Mouse (Mus musculus): ENCODE measurements around the gene Ms4a4b. TPM values are rescaled to one million over a fixed set of nuclear protein-coding genes. Genes with fewer than 3 reads are reported as not detected.
"Not testable (repeated sequence)": the region's sequence is repeated elsewhere in the genome, so short reads cannot be mapped to it uniquely, and the experiment has no call there.

Ms4a4b gene
- total RNA-seq, 2 experiments from 2014 or later, result not detected

DNA sequence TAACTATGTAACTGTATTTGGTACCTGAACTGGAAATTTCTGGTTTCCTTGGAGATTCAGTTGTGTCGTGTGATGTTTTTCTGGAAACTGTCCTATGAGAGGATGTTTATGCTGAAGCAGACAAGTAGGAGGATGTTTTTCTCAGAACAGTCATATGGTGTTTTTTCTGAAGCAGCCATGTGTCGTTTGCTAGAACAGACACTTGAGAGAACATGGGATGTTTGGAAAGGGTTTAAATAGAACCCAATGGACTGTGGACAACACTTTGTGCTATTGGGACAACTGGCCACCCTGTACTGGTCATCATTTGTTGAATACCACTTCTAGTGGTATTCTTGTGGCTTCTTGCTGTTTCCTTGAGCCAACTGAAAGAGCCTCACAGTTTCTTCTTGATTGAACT, 42.4 kb downstream of the Ms4a4b start, which contains the start of gene Gm8369:
Gm8369 (plus strand) TSS at position 193 of the 400 bp plus-strand sequence.
- no peak for DNase-seq (ENCODE audit: low spot score in 2 of 2)

DNA sequence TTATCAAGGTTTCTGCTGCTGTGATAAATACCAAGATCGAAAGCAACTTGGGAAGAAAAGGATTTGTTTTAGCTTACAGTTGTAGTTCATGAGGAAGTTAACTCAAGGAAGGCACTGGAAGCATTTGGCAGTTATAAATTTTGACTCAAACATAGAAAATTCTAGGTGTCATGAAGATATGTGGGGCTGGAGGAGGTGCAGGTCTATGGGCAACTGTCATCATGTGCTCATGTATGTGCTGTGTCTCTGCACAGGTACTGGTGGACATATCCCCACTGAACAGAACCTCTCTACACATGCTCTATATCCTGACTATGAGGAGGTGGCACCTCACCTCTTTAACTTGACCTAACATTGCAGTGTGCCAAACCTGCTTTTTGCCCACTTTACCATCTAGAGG, 43.2 kb downstream of the Ms4a4b start:
- no peak for DNase-seq (ENCODE audit: low spot score in 2 of 2)

DNA sequence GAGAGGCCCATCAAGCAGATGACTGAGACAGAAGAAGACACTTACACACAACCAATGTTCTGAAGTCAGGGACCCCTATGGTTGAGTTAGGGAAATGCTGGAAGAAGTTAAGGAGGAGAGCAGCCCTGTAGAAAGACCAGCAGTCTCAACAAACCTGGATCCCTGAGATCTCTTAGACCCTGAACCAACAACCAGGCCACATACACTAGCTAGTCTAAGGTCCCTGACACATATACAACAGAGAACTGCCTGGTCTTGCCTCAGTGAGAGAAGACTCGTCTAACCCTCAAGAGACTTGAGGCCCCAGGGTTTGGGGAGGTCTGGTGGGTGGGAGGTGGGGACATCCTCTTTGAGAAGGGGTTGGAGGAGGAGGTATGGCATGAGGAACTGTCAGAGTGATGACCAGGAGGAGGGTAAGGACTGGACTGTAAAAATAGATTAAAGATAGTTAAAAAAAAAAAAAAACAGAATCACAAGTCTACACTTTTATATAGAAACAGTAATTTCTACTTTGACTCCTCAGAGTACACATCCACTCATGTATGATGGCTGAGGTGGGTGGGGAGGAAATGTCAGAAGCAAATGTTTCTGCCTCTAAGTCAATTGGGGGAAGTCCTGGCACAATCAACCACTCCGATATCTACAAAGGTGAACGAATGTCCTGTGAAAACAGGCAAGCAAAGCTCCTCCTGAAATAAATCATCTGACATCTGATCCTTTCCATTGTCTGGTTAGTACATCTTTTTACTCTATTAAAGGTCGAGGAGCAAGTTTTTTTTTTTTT, 48.2 kb downstream of the Ms4a4b start:
- DNase-seq (ENCODE audit: low spot score in 2 of 2), result no peak

DNA sequence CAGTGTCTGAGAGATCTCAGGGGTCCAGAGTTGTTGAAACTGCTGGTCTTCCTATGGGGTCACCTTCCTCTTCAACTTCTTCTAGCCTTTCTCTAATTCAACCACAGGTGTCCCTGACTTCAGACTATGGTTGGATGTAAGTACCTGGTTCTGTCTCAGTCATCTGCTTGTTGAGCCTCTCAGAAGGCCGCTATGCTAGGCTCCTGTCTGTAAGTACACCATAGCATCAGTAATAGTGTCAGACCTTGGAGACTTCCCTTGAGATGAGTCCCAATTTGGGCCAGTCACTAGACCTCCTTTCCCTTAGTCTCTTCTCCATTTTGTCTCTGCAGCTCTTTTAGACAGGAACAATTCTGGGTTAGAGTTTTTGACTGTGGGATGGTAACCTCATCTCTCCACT, 49.3 kb downstream of the Ms4a4b start:
- no peak for DNase-seq (ENCODE audit: low spot score in 2 of 2)

DNA sequence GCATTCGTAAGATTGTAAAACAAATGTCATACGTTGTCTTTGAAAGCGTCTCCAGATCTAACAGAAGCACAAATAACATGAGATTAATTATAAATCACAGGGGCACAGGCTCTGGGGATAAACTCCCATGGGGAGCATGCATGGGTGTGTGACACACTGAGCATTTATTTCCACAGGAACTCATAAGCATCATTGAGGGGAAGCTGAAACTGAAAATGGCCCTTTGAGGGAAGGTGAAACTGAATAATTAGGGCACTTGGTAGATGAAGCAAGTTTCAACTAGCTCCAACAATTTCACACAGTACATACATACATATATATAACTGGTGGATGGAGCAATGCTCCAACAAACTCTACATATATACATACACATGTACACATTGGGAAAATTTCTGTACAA, 51.2 kb downstream of the Ms4a4b start:
- DNase-seq (ENCODE audit: low spot score in 2 of 2), result no peak

DNA sequence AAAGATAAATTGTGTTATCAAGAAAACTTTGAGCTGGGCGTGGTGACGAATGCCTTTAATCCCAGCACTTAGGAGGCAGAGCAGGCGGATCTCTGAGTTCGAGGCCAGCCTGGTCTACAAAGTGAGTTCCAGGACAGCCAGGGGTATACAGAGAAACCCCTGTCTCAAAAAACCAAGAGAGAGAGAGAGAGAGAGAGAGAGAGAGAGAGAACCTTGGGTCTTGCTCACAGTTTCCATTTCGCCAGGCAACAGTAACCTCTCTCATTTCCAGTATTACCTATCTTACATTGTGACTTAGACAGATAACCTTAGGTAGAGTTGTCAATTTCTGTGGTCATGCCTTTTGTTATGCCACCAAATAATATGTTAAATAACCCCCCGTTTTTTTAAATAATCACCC, 53.0 kb downstream of the Ms4a4b start:
- no peak for DNase-seq (ENCODE audit: low spot score in 2 of 2)

DNA sequence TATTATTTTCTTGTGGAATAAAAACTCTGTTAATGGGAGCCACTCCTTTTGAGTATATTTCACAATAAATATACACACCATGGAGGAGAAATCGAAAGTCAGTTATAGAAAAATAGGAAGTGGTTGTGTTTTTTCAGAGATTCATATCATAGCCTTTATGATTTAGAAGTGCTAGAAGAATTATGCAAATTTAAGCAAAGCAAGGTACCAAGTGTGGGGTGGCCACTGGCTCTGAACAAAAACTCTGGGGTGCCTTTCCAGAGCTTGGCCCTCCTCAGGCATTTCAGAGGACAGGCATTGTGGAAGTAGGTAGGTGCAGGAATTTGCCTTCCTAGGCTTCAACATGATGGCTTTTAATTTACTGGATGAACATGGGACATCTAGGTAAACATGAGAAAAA, 53.9 kb downstream of the Ms4a4b start:
- not testable (repeated sequence) for DNase-seq (ENCODE audit: low spot score in 2 of 2)

DNA sequence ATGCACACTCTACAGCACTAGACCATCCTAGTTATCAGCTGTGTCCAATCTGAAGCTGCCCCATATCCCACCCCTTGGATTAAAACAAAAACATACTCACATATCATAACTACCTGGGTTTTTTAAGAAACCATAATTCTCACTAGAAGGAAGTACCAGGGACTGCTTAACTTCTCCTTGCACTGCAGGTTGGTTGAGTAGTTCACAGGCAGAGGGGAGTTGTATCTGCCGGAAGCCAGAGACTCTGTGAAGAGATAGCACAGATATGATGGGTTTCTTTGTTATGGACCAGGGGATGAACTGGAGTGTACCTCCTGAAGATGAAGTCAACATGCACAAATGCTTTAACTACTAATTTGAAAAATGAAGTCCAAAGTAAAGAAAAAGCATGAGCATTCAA, 57.4 kb downstream of the Ms4a4b start:
- no peak for DNase-seq (ENCODE audit: low spot score in 2 of 2)

DNA sequence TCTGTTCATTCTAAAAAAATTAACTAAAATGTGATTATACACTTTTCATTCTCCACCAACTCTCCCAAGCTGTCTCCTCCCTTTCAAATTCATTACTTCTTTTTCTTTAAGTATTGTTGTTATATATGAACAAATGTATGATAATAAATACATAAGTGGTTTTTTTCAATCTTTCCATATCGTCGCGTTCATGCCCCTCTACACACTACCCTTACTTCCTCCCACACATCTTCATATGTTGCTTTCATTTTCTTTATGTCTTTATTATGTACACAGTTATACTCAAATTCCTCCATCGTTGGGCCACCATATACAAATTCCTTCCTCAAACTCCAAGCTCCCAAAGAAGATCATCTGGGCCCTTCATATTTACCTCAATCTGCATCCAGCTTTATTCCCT, 58.0 kb downstream of the Ms4a4b start:
- DNase-seq (ENCODE audit: low spot score in 2 of 2), result no peak

DNA sequence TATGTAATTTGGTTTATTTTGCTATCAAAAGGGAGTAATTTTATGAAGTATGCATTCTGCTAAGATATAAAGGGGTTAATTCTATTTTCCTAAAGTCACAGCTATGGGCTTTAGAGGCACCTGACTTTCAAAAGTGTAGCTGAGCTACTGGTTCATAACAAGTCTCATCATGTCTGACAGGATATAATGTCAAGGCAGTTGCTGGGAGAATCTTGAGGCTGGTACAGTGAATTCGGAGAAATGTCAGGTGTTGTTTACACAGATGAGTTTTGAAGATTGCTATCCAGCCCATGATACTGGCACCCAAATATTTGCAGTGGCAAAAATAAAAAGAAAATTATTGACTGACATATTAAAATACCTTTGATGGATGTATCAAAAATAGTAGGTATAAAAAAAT, 61.5 kb downstream of the Ms4a4b start:
- DNase-seq (ENCODE audit: low spot score in 2 of 2), result no peak

DNA sequence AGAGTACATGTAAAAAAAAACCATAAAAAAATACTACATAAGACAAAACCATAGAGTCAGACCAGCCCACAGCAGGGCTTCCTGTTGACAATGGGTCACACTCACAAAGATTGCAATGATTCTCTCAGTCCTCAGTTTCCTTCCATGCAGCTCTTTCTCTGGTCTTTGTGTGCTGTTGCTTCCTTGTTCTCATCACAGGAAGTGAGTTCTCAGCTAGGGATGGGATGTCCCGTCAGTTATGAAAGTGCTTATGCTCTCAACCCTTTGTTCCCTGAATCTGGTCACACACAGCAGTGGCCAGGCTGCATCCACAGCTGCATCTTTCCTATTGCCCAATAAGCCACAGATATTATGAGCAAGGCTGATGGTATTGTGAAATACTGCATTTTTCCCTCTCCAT, 70.1 kb downstream of the Ms4a4b start:
- DNase-seq (ENCODE audit: low spot score in 2 of 2), result no peak

DNA sequence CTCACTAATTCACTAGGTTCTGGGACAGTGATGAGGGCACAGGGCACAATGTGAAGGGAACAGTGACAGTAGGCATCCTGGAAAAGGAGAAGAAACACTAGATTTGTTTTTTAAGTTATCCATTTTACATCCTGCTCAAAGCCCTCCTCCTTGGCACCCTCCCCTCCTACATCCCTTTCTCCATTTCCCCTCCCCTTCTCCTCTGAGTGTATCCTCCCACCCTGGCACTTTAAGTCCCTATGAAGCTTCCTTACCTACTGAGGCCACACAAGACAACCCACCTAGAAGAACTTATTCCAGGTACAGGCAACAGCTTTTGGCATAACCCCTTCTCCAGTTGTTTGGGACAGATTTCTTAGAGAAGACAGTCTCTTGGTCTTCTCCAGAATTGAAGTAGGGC, 72.9 kb downstream of the Ms4a4b start, which contains the start of gene Ms4a6b:
Ms4a6b (plus strand) TSS at position 267 of the 400 bp plus-strand sequence.
- no peak for DNase-seq (ENCODE audit: low spot score in 2 of 2)

Other genes with a start within 250 kb of the Ms4a4b start
- gene Ms4a13, start 246.8 kb upstream of the Ms4a4b start, total RNA-seq (2021), result not detected
- gene Ms4a12, start 211.1 kb upstream of the Ms4a4b start, total RNA-seq (2021), result not detected
- under 1 TPM in 1 of 2 experiments, not detected in 1; 0.11 TPM for gene Ms4a1, start 177.3 kb upstream of the Ms4a4b start, total RNA-seq (2021)
- gene Ms4a5, start 159.7 kb upstream of the Ms4a4b start, total RNA-seq (2021), result not detected
- not detected for gene Ms4a14, start 129.1 kb upstream of the Ms4a4b start, total RNA-seq (2021)
- not detected for gene Ms4a7, start 107.4 kb upstream of the Ms4a4b start, total RNA-seq (2021)
- 1 to 10 TPM in 1 of 2 experiments, under 1 TPM in 1; 0.89 to 1.7 TPM for gene Ms4a4a, start 68.0 kb upstream of the Ms4a4b start, total RNA-seq (2021)
- not detected for gene Ms4a4c, start 38.8 kb upstream of the Ms4a4b start, total RNA-seq (2021)
- 1 to 10 TPM; 1.8 to 2.0 TPM for gene Ms4a6c, start 25.8 kb downstream of the Ms4a4b start, total RNA-seq (2021)
- gene Gm8369, start 42.4 kb downstream of the Ms4a4b start, total RNA-seq (2021), result 1 to 10 TPM; 1.1 to 1.4 TPM
- gene Ms4a6b, start 73.0 kb downstream of the Ms4a4b start, total RNA-seq (2021), result 1 to 10 TPM; 1.2 to 2.1 TPM
- gene Ms4a4d, start 93.2 kb downstream of the Ms4a4b start, total RNA-seq (2021), result not detected
- 1 to 10 TPM in 1 of 2 experiments, under 1 TPM in 1; 0.25 to 1.2 TPM for gene Ms4a6d, start 161.3 kb downstream of the Ms4a4b start, total RNA-seq (2021)
- gene Ms4a2, start 180.2 kb downstream of the Ms4a4b start, total RNA-seq (2021), result not detected
- gene Ms4a3, start 197.3 kb downstream of the Ms4a4b start, total RNA-seq (2021), result not detected
- gene Oosp2, start 217.0 kb downstream of the Ms4a4b start, total RNA-seq (2021), result not detected
- not detected for gene Oosp1, start 247.6 kb downstream of the Ms4a4b start, total RNA-seq (2021)